Mouse (Mus musculus): ENCODE results near the gene Zfp987. TPM values are rescaled to one million over a fixed set of nuclear protein-coding genes. Genes with fewer than 3 reads are reported as not detected.
"Not testable (repeated sequence)": the region's sequence is repeated elsewhere in the genome, so short reads cannot be mapped to it uniquely, and the experiment has no call there.

The Zfp987 gene
- polyA plus RNA-seq, 1 experiment from 2014 or later = 0.21 TPM

DNA sequence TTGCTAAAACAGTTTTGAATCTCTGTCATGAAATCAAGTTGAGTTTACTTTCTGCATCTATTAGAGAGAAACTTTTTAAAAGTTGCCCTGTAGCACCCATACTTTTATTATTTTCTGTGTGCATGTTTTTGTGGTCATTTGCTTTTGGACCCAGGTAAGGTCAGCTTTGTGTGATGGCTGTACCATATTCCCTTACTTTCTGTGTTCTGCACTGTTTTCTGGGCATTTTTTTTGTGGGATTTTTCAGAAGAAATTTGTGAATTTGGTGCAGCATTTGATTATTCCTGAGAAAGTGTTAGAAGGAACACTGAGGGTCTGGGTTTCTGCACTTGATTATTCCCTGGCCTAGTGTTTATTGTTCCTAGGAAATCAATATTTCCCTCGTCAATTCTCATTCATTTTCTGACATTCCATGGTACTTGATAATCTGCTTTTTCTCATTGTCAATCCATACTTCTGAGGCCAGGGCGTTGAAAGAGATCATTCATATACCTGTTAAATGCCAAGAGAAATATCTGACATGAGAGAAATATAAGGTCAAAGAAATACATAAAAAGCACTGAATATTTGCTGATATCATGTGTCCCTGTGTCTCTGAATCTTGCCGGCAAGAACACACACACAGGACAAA lies 70.2 kb downstream of the Zfp987 start:
- H3K36me3 ChIP-seq (ENCODE audit: control insufficient read depth, insufficient read depth, low read length); H3K4me2 ChIP-seq (ENCODE audit: low read depth, low read length); H3K9me3 ChIP-seq (ENCODE audit: control insufficient read depth, low read length); H3K27me3 ChIP-seq (ENCODE audit: control insufficient read depth, insufficient read depth, low read length); ATAC-seq (ENCODE audit: low read depth); H3K9ac ChIP-seq (replicated peaks; ENCODE audit: low read depth, low read length); H3K4me1 ChIP-seq (ENCODE audit: control insufficient read depth, insufficient read depth, low read length); H3K4me3 ChIP-seq (ENCODE audit: low read depth, low read length); H3K27ac ChIP-seq (ENCODE audit: low read depth, low read length): not testable (repeated sequence)
- 80% methylated on average over 3 of the region's 3 CpGs for WGBS

DNA sequence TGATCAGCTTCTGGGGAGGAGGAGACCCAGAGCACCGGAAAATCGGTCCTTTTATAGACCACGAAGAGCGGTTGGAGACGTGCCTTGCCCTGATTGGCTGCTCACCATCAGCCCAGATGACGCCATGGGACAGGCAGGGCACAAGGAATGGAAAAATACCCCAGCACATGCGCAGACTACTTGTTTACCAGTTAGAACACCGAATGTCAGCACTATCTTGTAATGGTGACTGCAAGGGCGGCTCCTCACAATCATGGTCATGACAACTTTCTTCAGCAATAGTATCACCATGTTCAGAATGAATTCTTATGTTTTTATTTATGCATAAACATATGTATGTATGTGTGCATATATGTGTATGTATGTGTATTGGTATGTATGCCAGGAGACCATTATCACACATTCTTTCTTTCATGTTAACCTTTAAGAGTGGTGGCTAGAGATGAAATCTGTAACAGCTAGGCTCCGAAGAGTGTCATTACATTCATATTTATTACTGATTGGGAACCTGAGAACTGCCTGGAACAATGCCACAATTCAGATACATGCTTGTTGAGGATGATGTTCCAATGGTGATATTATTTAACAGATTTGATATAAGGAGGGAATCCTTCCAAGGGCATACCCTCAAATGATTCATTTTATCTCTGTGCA lies 70.9 kb downstream of the Zfp987 start:
- H3K4me3 ChIP-seq (ENCODE audit: low read depth, low read length); H3K27ac ChIP-seq (ENCODE audit: low read depth, low read length); H3K9me3 ChIP-seq (ENCODE audit: control insufficient read depth, low read length); H3K36me3 ChIP-seq (ENCODE audit: control insufficient read depth, insufficient read depth, low read length); H3K27me3 ChIP-seq (ENCODE audit: control insufficient read depth, insufficient read depth, low read length); H3K4me1 ChIP-seq (ENCODE audit: control insufficient read depth, insufficient read depth, low read length); H3K9ac ChIP-seq (replicated peaks; ENCODE audit: low read depth, low read length); H3K4me2 ChIP-seq (ENCODE audit: low read depth, low read length): not testable (repeated sequence)
- peak; percentile 58; the same call in 1 of the 2 replicates for ATAC-seq (ENCODE audit: low read depth)
- WGBS = 84% methylated on average over 10 of the region's 10 CpGs

DNA sequence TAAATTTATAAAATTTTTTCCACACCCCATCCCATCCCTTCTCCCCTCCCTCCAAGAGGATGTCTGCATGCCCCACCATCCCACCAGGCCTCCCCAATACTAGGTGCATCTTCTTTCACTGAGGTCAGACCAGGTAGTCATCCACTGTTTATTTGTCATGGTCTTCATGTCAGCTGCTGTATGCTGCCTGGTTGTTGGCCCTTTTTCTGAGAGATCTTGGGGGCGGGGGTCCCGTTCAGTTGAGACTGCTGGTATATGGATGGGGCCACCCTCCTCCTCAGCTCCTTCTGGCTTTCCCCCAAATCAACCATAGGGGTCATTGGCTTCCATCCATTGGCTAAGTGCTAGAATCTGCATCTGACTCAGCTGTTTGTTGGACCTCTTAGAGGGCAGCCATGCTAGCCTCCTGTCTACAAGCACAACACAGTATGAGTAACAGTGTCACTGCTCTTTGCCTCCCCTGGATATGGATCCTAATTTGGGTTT lies 71.7 kb downstream of the Zfp987 start:
- not testable (repeated sequence) for H3K4me3 ChIP-seq (ENCODE audit: low read depth, low read length); H3K27ac ChIP-seq (ENCODE audit: low read depth, low read length); H3K36me3 ChIP-seq (ENCODE audit: control insufficient read depth, insufficient read depth, low read length); H3K9ac ChIP-seq (replicated peaks; ENCODE audit: low read depth, low read length); H3K4me1 ChIP-seq (ENCODE audit: control insufficient read depth, insufficient read depth, low read length); H3K4me2 ChIP-seq (ENCODE audit: low read depth, low read length); H3K27me3 ChIP-seq (ENCODE audit: control insufficient read depth, insufficient read depth, low read length)
- WGBS = no CpG with 5 or more reads among the region's 2 CpGs
- H3K9me3 ChIP-seq (ENCODE audit: control insufficient read depth, low read length) = peaks cover 12% of the 10 kb centered on the region
- peak; percentile 58; the same call in 1 of the 2 replicates for ATAC-seq (ENCODE audit: low read depth)

DNA sequence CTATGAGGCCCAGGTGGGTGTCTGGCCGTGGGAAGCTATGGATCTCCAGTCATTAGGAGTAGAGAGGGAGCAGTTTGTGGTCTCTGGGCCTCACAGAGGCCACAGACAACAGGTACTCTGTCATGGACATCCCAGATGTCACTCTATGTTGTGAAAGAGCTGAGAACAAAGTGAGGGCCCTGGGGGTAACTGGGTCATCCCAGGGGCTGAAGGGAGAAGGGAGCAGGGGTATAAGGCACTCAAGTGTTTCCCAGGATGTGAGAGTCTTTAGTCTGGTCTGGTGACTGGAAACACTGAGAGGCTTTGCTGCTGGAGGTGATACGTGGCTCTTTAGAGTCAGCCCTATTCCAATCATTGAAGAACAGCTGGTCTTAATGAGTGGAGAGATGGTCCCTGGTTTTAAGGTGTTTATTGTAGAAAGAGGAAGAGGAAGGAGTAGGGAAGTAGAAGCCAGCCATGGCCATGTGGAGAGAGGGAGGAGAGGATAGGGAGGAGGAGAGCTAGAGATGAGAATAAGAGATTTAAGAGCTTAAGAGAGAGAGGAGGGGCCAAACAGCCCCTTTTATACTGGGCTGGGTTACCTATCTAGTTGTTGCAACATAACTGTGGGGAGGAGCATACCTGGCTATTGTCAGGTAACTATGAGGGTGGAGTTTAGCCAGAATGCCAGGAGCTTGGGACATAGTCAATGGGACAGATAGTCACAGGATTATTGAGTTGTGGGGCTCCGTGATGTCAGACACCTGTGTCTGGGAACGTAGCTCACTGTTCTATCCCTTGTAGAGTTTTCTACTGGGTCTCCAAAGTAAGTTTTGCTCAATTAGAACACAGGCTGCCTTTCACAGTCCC lies 76.5 kb downstream of the Zfp987 start:
- H3K27ac ChIP-seq (ENCODE audit: low read depth, low read length); H3K4me1 ChIP-seq (ENCODE audit: control insufficient read depth, insufficient read depth, low read length); H3K9me3 ChIP-seq (ENCODE audit: control insufficient read depth, low read length); H3K36me3 ChIP-seq (ENCODE audit: control insufficient read depth, insufficient read depth, low read length); H3K4me2 ChIP-seq (ENCODE audit: low read depth, low read length); H3K27me3 ChIP-seq (ENCODE audit: control insufficient read depth, insufficient read depth, low read length); H3K9ac ChIP-seq (replicated peaks; ENCODE audit: low read depth, low read length); H3K4me3 ChIP-seq (ENCODE audit: low read depth, low read length): not testable (repeated sequence)
- WGBS = 60% methylated on average over 3 of the region's 4 CpGs
- ATAC-seq (ENCODE audit: low read depth) = 0 out of 2 replicates have a peak, but pooled peaks have one; percentile 44

Other genes starting within 250 kb of the Zfp987 start
- gene Zfp986, start 228.5 kb upstream of the Zfp987 start, polyA plus RNA-seq (2014; fragmentation: Nextera tagmentation; extraction: Ambion mirVana) = not detected in 2 replicates
- 0.08 TPM in 1 of 2 replicates, not detected in the other for gene Zfp600, start 59.5 kb downstream of the Zfp987 start, polyA plus RNA-seq (2014; fragmentation: Nextera tagmentation; extraction: Ambion mirVana)